Mouse (Mus musculus) kidney, adult 10 weeks (tissue): ENCODE measurements around the gene Pigo. TPM values are rescaled to one million over a fixed set of nuclear protein-coding genes. Genes with fewer than 3 reads are reported as not detected.

Experiments used
- polyA plus RNA-seq: library from polyadenylated mRNA; stranded (reverse); fragments of 350-450 nt; fragmentation: Illumina TruSeq; extraction: RNeasy Lipid Tissue Mini Kit (QIAGEN cat#74804); gene quantifications from one replicate; pipeline ENCODE4 v1.2.3, GENCODE M21; 2014; ENCODE audit warnings: low read depth, low replicate concordance

The Pigo gene
- 2.6 TPM for polyA plus RNA-seq

GRCm38 (mm10) chr4:43025084-43025960 is at the start of gene Pigo:
TSS of gene Pigo (minus strand) at chr4:43025819.

GRCm38 (mm10) chr4:43058753-43059654 is 33.4 kb upstream of the Pigo start, which contains the start of gene Unc13b:
TSS of gene Unc13b (plus strand) at chr4:43058953.

GRCm38 (mm10) chr4:43045659-43046302 is 20.2 kb upstream of the Pigo start, which contains the start of gene Fam214b:
TSS of gene Fam214b (minus strand) at chr4:43046220.

GRCm38 (mm10) chr4:43031237-43031995 is 5.8 kb upstream of the Pigo start, which contains the start of gene Stoml2:
TSS of gene Stoml2 (minus strand) at chr4:43031710.

GRCm38 (mm10) chr4:43010161-43011038 is 15.2 kb downstream of the Pigo start, which contains the start of gene Fancg:
TSS of gene Fancg (minus strand) at chr4:43010506.

GRCm38 (mm10) chr4:43000141-43000986 is 25.3 kb downstream of the Pigo start, which contains the start of gene Vcp:
TSS of gene Vcp (minus strand) at chr4:43000507.

GRCm38 (mm10) chr4:42969304-42969703 is 56.3 kb downstream of the Pigo start, which contains the start of gene 1700022I11Rik:
TSS of gene 1700022I11Rik (plus strand) at chr4:42969604.

Other genes starting within 250 kb of the Pigo start
- gene Fam205a1, start 171.9 kb downstream of the Pigo start, polyA plus RNA-seq = not detected
- not detected for gene Gm12394, start 169.0 kb downstream of the Pigo start, polyA plus RNA-seq
- gene Fam205c, start 151.6 kb downstream of the Pigo start, polyA plus RNA-seq = not detected
- gene Phf24, start 109.2 kb downstream of the Pigo start, polyA plus RNA-seq = 0.28 TPM
- 0.49 TPM for gene Dnajb5, start 76.0 kb downstream of the Pigo start, polyA plus RNA-seq
- gene 1700022I11Rik, start 56.2 kb downstream of the Pigo start, polyA plus RNA-seq = not detected
- 167 TPM for gene Vcp, start 25.3 kb downstream of the Pigo start, polyA plus RNA-seq
- 2.9 TPM for gene Fancg, start 15.3 kb downstream of the Pigo start, polyA plus RNA-seq
- 28.3 TPM for gene Stoml2, start 5.9 kb upstream of the Pigo start, polyA plus RNA-seq
- gene Fam214b, start 20.4 kb upstream of the Pigo start, polyA plus RNA-seq = 1.9 TPM
- 5.1 TPM for gene Unc13b, start 33.1 kb upstream of the Pigo start, polyA plus RNA-seq
- 0.73 TPM for gene Atp8b5, start 241.3 kb upstream of the Pigo start, polyA plus RNA-seq